Mouse (Mus musculus) cerebellum, adult 2 months (tissue): Measurements from ENCODE around the gene Tmem8b.

Source experiments
- CTCF ChIP-seq: fragments of 200-500 bp; IDR thresholded peaks from 2 replicates; pipeline ENCODE4 v1.5.1; 2011; ENCODE audit warnings: low read depth, mild to moderate bottlenecking, control low read depth, low read length, moderate library complexity, borderline replicate concordance; ENCODE audit not compliant: insufficient read depth
- POLR2A ChIP-seq: fragments of 200-500 bp; IDR thresholded peaks from 2 replicates; pipeline ENCODE4 v1.6.1; 2011; ENCODE audit warnings: low read length, control low read depth, borderline replicate concordance; ENCODE audit not compliant: insufficient read depth

- no peak for TF ChIP-seq CTCF
- no peak for TF ChIP-seq POLR2A
Observed at GRCm38 (mm10) chr4:43695249-43695671, 26.5 kb downstream of the Tmem8b start.
